Mouse (Mus musculus) limb, embryonic 15.5 days (tissue): Measurements from ENCODE around the gene Trpm5. TPM values are rescaled to one million over a fixed set of nuclear protein-coding genes. Genes with fewer than 3 reads are reported as not detected.

Experiments used
- ATAC-seq: fragments of 200-750 bp; cut with Nextera tagmentation; 2 replicates; pipeline ENCODE4 v1.8.0; 2017; ENCODE audit warnings: low read depth, moderate TSS enrichment; ENCODE audit not compliant: insufficient number of reproducible peaks, low FRiP score, low TSS enrichment
- H3K27ac ChIP-seq: fragments of 300-500 bp; sonication (generic); 2 replicates; pipeline ENCODE4 v1.5.1; 2015; ENCODE audit warnings: moderate library complexity, mild to moderate bottlenecking, inconsistent platforms
- H3K27me3 ChIP-seq: fragments of 300-500 bp; sonication (generic); 2 replicates; pipeline ENCODE4 v1.6.1; 2015; ENCODE audit warnings: inconsistent platforms
- H3K36me3 ChIP-seq: fragments of 300-500 bp; sonication (generic); 2 replicates; pipeline ENCODE4 v1.6.1; 2015; ENCODE audit warnings: inconsistent platforms
- H3K4me1 ChIP-seq: fragments of 300-500 bp; sonication (generic); 2 replicates; pipeline ENCODE4 v1.6.1; 2015; ENCODE audit warnings: inconsistent platforms
- H3K4me2 ChIP-seq: fragments of 300-500 bp; sonication (generic); 2 replicates; pipeline ENCODE4 v1.6.1; 2015; ENCODE audit warnings: mild to moderate bottlenecking, inconsistent platforms
- H3K4me3 ChIP-seq: fragments of 300-500 bp; sonication (generic); 2 replicates; pipeline ENCODE4 v1.5.1; 2015; ENCODE audit warnings: mild to moderate bottlenecking, inconsistent platforms
- H3K9ac ChIP-seq: fragments of 300-500 bp; sonication (generic); 2 replicates; pipeline ENCODE4 v1.6.1; 2015; ENCODE audit warnings: inconsistent platforms
- H3K9me3 ChIP-seq: fragments of 300-500 bp; sonication (generic); 2 replicates; pipeline ENCODE4 v1.6.1; 2016; ENCODE audit warnings: inconsistent platforms
- WGBS: fragments of 180-500 bp; shearing (Covaris S2); methylation state at CpG from one replicate; pipeline ENCODE4 v1.1.7; 2015; 5-methylcytosine and 5-hydroxymethylcytosine counted together
- polyA plus RNA-seq: library from polyadenylated mRNA; unstranded; fragments of >200 nt; fragmentation: Nextera tagmentation; extraction: Ambion mirVana; gene quantifications from 2 replicates; pipeline ENCODE4 v1.2.1, GENCODE M21; 2015

The Trpm5 gene
- polyA plus RNA-seq, 1 experiment from 2014 or later: 22.1 TPM

- no peak for ATAC-seq
- 54% methylated on average over 1 of the region's 1 CpGs for WGBS
Measured at GRCm38 (mm10) chr7:143095554-143095907, 1.1 kb upstream of the Trpm5 start.

GRCm38 (mm10) chr7:143093847-143094246 lies 595 bp downstream of the Trpm5 start:
- H3K4me3 ChIP-seq: no peak overlapping the region
- no peak overlapping the region for H3K4me2 ChIP-seq
- peaks cover 8% of the 10 kb centered on the region for H3K4me1 ChIP-seq
- no peaks in the 10 kb centered on the region for H3K36me3 ChIP-seq
- WGBS: 74% methylated on average over 3 of the region's 3 CpGs
- ATAC-seq: no peak
- no peak overlapping the region for H3K27ac ChIP-seq
- H3K9me3 ChIP-seq: no peaks in the 10 kb centered on the region
- no peaks in the 10 kb centered on the region for H3K27me3 ChIP-seq
- no peak overlapping the region for H3K9ac ChIP-seq

More at GRCm38 (mm10) chr7:143095554-143095907, 1.1 kb upstream of the Trpm5 start:
- Histone ChIP-seq H3K4me2 (no peak overlapping the region), H3K27ac (no peak overlapping the region), H3K27me3 (no peaks in the 10 kb centered on the region), H3K36me3 (no peaks in the 10 kb centered on the region), H3K4me3 (no peak overlapping the region), H3K9ac (no peak overlapping the region), H3K9me3 (no peaks in the 10 kb centered on the region), H3K4me1 (peaks cover 12% of the 10 kb centered on the region)

- H3K9me3 ChIP-seq: no peaks in the 10 kb centered on the region
- peak overlapping the region; percentile 42 for H3K9ac ChIP-seq
- peak; percentile 94 for ATAC-seq
- peaks cover 17% of the 10 kb centered on the region for H3K36me3 ChIP-seq
- WGBS: 17% methylated on average over 4 of the region's 4 CpGs
- no peaks in the 10 kb centered on the region for H3K27me3 ChIP-seq
- H3K27ac ChIP-seq: peak overlapping the region; percentile 95
- H3K4me1 ChIP-seq: peaks cover 31% of the 10 kb centered on the region
- peak overlapping the region; percentile 54 for H3K4me2 ChIP-seq
- peak overlapping the region; percentile 36 for H3K4me3 ChIP-seq
Measured at GRCm38 (mm10) chr7:143087070-143087579, 7.3 kb downstream of the Trpm5 start.

GRCm38 (mm10) chr7:143086366-143086765 lies 8.1 kb downstream of the Trpm5 start:
- Histone ChIP-seq H3K4me2 (peak overlapping the region; percentile 54), H3K9ac (peak overlapping the region; percentile 42), H3K27ac (peak overlapping the region; percentile 95), H3K4me3 (peak overlapping the region; percentile 36), H3K4me1 (peaks cover 31% of the 10 kb centered on the region), H3K27me3 (no peaks in the 10 kb centered on the region), H3K36me3 (peaks cover 23% of the 10 kb centered on the region), H3K9me3 (no peaks in the 10 kb centered on the region)
- WGBS: 31% methylated on average over 2 of the region's 2 CpGs
- no peak for ATAC-seq

GRCm38 (mm10) chr7:143083708-143084107 lies 10.7 kb downstream of the Trpm5 start:
- no peak for ATAC-seq
- Histone ChIP-seq H3K36me3 (peaks cover 49% of the 10 kb centered on the region), H3K4me1 (peaks cover 31% of the 10 kb centered on the region), H3K4me2 (no peak overlapping the region), H3K9ac (no peak overlapping the region), H3K4me3 (no peak overlapping the region), H3K27me3 (no peaks in the 10 kb centered on the region), H3K27ac (no peak overlapping the region), H3K9me3 (no peaks in the 10 kb centered on the region)
- 73% methylated on average over 2 of the region's 2 CpGs for WGBS

- WGBS: 71% methylated on average over 6 of the region's 6 CpGs
- peaks cover 66% of the 10 kb centered on the region for H3K36me3 ChIP-seq
- H3K27me3 ChIP-seq: no peaks in the 10 kb centered on the region
- H3K9ac ChIP-seq: no peak overlapping the region
- no peak overlapping the region for H3K4me2 ChIP-seq
- peaks cover 21% of the 10 kb centered on the region for H3K4me1 ChIP-seq
- no peak overlapping the region for H3K4me3 ChIP-seq
- no peak overlapping the region for H3K27ac ChIP-seq
- no peak for ATAC-seq
- no peaks in the 10 kb centered on the region for H3K9me3 ChIP-seq
Measured at GRCm38 (mm10) chr7:143082024-143082423, 12.4 kb downstream of the Trpm5 start.

- no peak overlapping the region for H3K4me3 ChIP-seq
- ATAC-seq: no peak
- H3K4me1 ChIP-seq: no peaks in the 10 kb centered on the region
- peaks cover 88% of the 10 kb centered on the region for H3K36me3 ChIP-seq
- H3K4me2 ChIP-seq: no peak overlapping the region
- no peak overlapping the region for H3K27ac ChIP-seq
- no peaks in the 10 kb centered on the region for H3K9me3 ChIP-seq
- no peak overlapping the region for H3K9ac ChIP-seq
- no peaks in the 10 kb centered on the region for H3K27me3 ChIP-seq
- 61% methylated on average over 2 of the region's 2 CpGs for WGBS
Measured at GRCm38 (mm10) chr7:143077351-143077750, 17.1 kb downstream of the Trpm5 start.

GRCm38 (mm10) chr7:143075394-143075793 lies 19.0 kb downstream of the Trpm5 start:
- no peak for ATAC-seq
- Histone ChIP-seq H3K36me3 (peaks cover 87% of the 10 kb centered on the region), H3K4me3 (no peak overlapping the region), H3K27me3 (no peaks in the 10 kb centered on the region), H3K4me1 (peaks cover 13% of the 10 kb centered on the region), H3K27ac (no peak overlapping the region), H3K4me2 (no peak overlapping the region), H3K9me3 (no peaks in the 10 kb centered on the region), H3K9ac (no peak overlapping the region)
- WGBS: 72% methylated on average over 5 of the region's 5 CpGs

GRCm38 (mm10) chr7:143073086-143073485 lies 21.4 kb downstream of the Trpm5 start:
- peaks cover 66% of the 10 kb centered on the region for H3K36me3 ChIP-seq
- H3K9me3 ChIP-seq: no peaks in the 10 kb centered on the region
- H3K4me1 ChIP-seq: peaks cover 26% of the 10 kb centered on the region
- no peaks in the 10 kb centered on the region for H3K27me3 ChIP-seq
- H3K4me3 ChIP-seq: no peak overlapping the region
- no peak for ATAC-seq
- H3K27ac ChIP-seq: no peak overlapping the region
- no peak overlapping the region for H3K4me2 ChIP-seq
- 69% methylated on average over 1 of the region's 1 CpGs for whole genome bisulfite sequencing
- H3K9ac ChIP-seq: no peak overlapping the region

- no peak overlapping the region for H3K4me2 ChIP-seq
- H3K4me1 ChIP-seq: peaks cover 29% of the 10 kb centered on the region
- H3K27ac ChIP-seq: no peak overlapping the region
- no peak overlapping the region for H3K9ac ChIP-seq
- H3K27me3 ChIP-seq: no peaks in the 10 kb centered on the region
- H3K4me3 ChIP-seq: no peak overlapping the region
- H3K36me3 ChIP-seq: peaks cover 66% of the 10 kb centered on the region
- no peaks in the 10 kb centered on the region for H3K9me3 ChIP-seq
- ATAC-seq: no peak
- WGBS: 80% methylated on average over 5 of the region's 5 CpGs
Measured at GRCm38 (mm10) chr7:143072605-143073004, 21.8 kb downstream of the Trpm5 start.

- Histone ChIP-seq H3K36me3 (peaks cover 67% of the 10 kb centered on the region), H3K4me3 (peak overlapping the region; percentile 71), H3K4me1 (peaks cover 32% of the 10 kb centered on the region), H3K27me3 (no peaks in the 10 kb centered on the region), H3K9me3 (no peaks in the 10 kb centered on the region), H3K9ac (peak overlapping the region; percentile 85), H3K4me2 (peak overlapping the region; percentile 82), H3K27ac (peak overlapping the region; percentile 96)
- ATAC-seq: no peak
- 88% methylated on average over 10 of the region's 10 CpGs for WGBS
Measured at GRCm38 (mm10) chr7:143070506-143071070, 23.9 kb downstream of the Trpm5 start.

- H3K27ac ChIP-seq: peak overlapping the region; percentile 96
- no peaks in the 10 kb centered on the region for H3K27me3 ChIP-seq
- H3K4me2 ChIP-seq: peak overlapping the region; percentile 82
- H3K4me3 ChIP-seq: peak overlapping the region; percentile 71
- ATAC-seq: no peak
- H3K4me1 ChIP-seq: peaks cover 32% of the 10 kb centered on the region
- 9% methylated on average over 30 of the region's 30 CpGs for WGBS
- peak overlapping the region; percentile 85 for H3K9ac ChIP-seq
- no peaks in the 10 kb centered on the region for H3K9me3 ChIP-seq
- H3K36me3 ChIP-seq: peaks cover 67% of the 10 kb centered on the region
Measured at GRCm38 (mm10) chr7:143069751-143070400, 24.6 kb downstream of the Trpm5 start.
